Mouse (Mus musculus): ENCODE data around the gene Dusp2. TPM values are rescaled to one million over a fixed set of nuclear protein-coding genes. Genes with fewer than 3 reads are reported as not detected.

Gene Dusp2
- total RNA-seq, 2 experiments from 2014 or later = 3.3 to 3.7 TPM

GRCm38 (mm10) chr2:127369703-127370376 is 33.9 kb downstream of the Dusp2 start:
- DNase-seq = no peak

- no peak for DNase-seq
These were observed 34.9 kb downstream of the Dusp2 start for GRCm38 (mm10) chr2:127370561-127371483.

- no peak for DNase-seq
These were observed 35.5 kb downstream of the Dusp2 start for GRCm38 (mm10) chr2:127371484-127371861.

- DNase-seq = no peak
These were observed 36.1 kb downstream of the Dusp2 start for GRCm38 (mm10) chr2:127372082-127372481.

GRCm38 (mm10) chr2:127374131-127374530 is 38.2 kb downstream of the Dusp2 start:
- no peak for DNase-seq

GRCm38 (mm10) chr2:127375087-127375486 is 39.1 kb downstream of the Dusp2 start:
- DNase-seq = no peak

- no peak for DNase-seq
These were observed 39.9 kb downstream of the Dusp2 start for GRCm38 (mm10) chr2:127375759-127376341.

GRCm38 (mm10) chr2:127376423-127377051 is 40.6 kb downstream of the Dusp2 start:
- no peak for DNase-seq

- no peak for DNase-seq
These were observed 42.1 kb downstream of the Dusp2 start for GRCm38 (mm10) chr2:127377942-127378610.

- no peak for DNase-seq
These were observed 42.6 kb downstream of the Dusp2 start for GRCm38 (mm10) chr2:127378611-127378990.

- no peak for DNase-seq
These were observed 43.3 kb downstream of the Dusp2 start for GRCm38 (mm10) chr2:127379250-127379649.

- DNase-seq = no peak
These were observed 47.9 kb downstream of the Dusp2 start for GRCm38 (mm10) chr2:127383881-127384280.

GRCm38 (mm10) chr2:127387521-127387920 is 51.6 kb downstream of the Dusp2 start:
- no peak for DNase-seq

Other genes starting within 250 kb of the Dusp2 start
- 10 to 100 TPM; 34.7 to 38.3 TPM for gene Ncaph, start 202.2 kb upstream of the Dusp2 start, total RNA-seq (2021)
- gene Itpripl1, start 192.7 kb upstream of the Dusp2 start, total RNA-seq (2021) = 10 to 100 TPM; 10.4 to 11.2 TPM
- under 1 TPM; 0.45 to 0.50 TPM for gene 1810024B03Rik, start 127.9 kb upstream of the Dusp2 start, total RNA-seq (2021)
- 10 to 100 TPM; 72.0 to 73.4 TPM for gene Snrnp200, start 127.8 kb upstream of the Dusp2 start, total RNA-seq (2021)
- 10 to 100 TPM; 48.9 to 49.4 TPM for gene Ciao1, start 88.3 kb upstream of the Dusp2 start, total RNA-seq (2021)
- gene Tmem127, start 88.3 kb upstream of the Dusp2 start, total RNA-seq (2021) = 10 to 100 TPM; 35.9 to 36.0 TPM
- gene Stard7, start 65.9 kb upstream of the Dusp2 start, total RNA-seq (2021) = 100 to 1,000 TPM; 188 to 203 TPM
- gene Astl, start 2.5 kb downstream of the Dusp2 start, total RNA-seq (2021) = not detected
- gene Adra2b, start 27.0 kb downstream of the Dusp2 start, total RNA-seq (2021) = under 1 TPM; 0.32 to 0.33 TPM
- under 1 TPM in 1 of 2 experiments, not detected in 1; 0.10 TPM for gene Gpat2, start 89.0 kb downstream of the Dusp2 start, total RNA-seq (2021)
- gene Fahd2a, start 108.4 kb downstream of the Dusp2 start, total RNA-seq (2021) = 10 to 100 TPM; 20.4 to 21.0 TPM
- 1 to 10 TPM; 1.3 TPM for gene Kcnip3, start 185.9 kb downstream of the Dusp2 start, total RNA-seq (2021)
- gene Prom2, start 205.3 kb downstream of the Dusp2 start, total RNA-seq (2021) = under 1 TPM in 1 of 2 experiments, not detected in 1; 0.07 TPM